Mouse (Mus musculus) olfactory bulb, adult 2 months (tissue): Measurements from ENCODE around the gene Cacnb3.

Source experiments
- CTCF ChIP-seq: fragments of 200-500 bp; IDR thresholded peaks from 2 replicates; pipeline ENCODE4 v1.5.1; 2012; ENCODE audit warnings: low read depth, mild to moderate bottlenecking, low read length, moderate library complexity; ENCODE audit not compliant: insufficient read depth
- POLR2A ChIP-seq: fragments of 200-500 bp; IDR thresholded peaks from 2 replicates; pipeline ENCODE4 v1.6.1; 2012; ENCODE audit warnings: mild to moderate bottlenecking, low read depth, low read length, moderate library complexity; ENCODE audit not compliant: insufficient read depth

- no peak for TF ChIP-seq CTCF
- no peak for TF ChIP-seq POLR2A
Observed at GRCm38 (mm10) chr15:98608784-98609250, 21.8 kb upstream of the Cacnb3 start.
